Mouse (Mus musculus) adrenal gland, postnatal 14 days (tissue): ENCODE data around the gene Clec4g. TPM values are rescaled to one million over a fixed set of nuclear protein-coding genes. Genes with fewer than 3 reads are reported as not detected.

Source experiments
- DNase-seq: peaks from one replicate; pipeline ENCODE4 v3.0.0; 2021; ENCODE audit warnings: mixed read lengths
- total RNA-seq: library from RNA; stranded (reverse); gene quantifications from 2 replicates; pipeline ENCODE4 v1.2.3, GENCODE M21; 2021

The Clec4g gene
- total RNA-seq, 1 experiment from 2014 or later = 7.4 TPM

- DNase-seq = peak; percentile 4
Measured at GRCm38 (mm10) chr8:3679236-3679635, 41.2 kb downstream of the Clec4g start.

- peak; percentile 4 for DNase-seq
Measured at GRCm38 (mm10) chr8:3678831-3679230, 41.6 kb downstream of the Clec4g start.

DNA sequence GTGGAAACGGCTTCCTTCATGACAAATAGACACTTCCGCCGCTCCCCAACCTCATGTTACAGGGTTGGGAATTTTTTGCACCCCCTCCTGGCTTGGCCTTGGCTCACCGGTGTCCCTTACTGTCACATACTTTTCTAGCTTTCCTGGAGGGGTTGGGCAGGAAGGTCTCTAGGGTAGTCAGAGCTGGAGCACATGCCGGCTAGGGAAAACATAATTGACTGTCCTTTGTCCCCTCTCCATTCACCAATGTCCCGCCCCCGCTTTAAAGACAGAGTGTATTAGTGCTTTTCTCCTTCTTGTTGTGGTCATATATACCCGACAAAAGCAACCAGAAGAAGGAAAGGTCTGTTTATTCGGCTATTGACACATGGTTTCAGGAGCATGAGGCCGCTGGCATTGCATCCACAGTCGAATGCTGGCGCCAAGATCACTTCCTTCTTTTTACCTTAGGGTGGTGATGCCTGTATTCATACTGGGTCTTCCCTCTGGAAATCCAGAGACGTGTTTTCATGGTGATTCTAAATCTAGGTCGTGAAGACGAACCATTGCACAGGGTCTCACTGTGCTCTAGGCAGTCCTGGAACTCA lies 43.4 kb downstream of the Clec4g start:
- peak; percentile 52 for DNase-seq

- peak; percentile 96 for DNase-seq
Measured at GRCm38 (mm10) chr8:3676131-3676992, 44.1 kb downstream of the Clec4g start, which contains the start of gene Trappc5. Trappc5 (plus strand) TSS chr8:3676299.

DNA sequence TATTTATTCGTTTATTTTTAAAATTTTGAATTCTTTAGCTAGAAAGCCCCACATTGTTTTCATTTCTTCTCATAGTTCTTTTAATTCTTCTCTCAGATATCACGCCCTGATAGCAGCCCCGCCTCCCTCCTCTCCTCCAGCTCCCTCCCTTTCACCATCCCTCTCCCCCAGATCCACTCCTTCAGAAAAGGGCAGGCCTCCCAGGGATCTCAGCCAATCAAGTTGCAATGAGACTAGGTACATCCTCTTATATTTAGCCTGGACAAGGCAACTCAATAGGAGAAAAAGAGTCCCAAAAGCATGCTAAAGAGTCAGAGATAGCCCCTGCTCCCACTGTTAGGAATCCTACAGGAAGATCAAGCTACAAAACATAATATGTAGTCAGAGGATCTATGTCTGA lies 45.8 kb downstream of the Clec4g start:
- DNase-seq = no peak

DNA sequence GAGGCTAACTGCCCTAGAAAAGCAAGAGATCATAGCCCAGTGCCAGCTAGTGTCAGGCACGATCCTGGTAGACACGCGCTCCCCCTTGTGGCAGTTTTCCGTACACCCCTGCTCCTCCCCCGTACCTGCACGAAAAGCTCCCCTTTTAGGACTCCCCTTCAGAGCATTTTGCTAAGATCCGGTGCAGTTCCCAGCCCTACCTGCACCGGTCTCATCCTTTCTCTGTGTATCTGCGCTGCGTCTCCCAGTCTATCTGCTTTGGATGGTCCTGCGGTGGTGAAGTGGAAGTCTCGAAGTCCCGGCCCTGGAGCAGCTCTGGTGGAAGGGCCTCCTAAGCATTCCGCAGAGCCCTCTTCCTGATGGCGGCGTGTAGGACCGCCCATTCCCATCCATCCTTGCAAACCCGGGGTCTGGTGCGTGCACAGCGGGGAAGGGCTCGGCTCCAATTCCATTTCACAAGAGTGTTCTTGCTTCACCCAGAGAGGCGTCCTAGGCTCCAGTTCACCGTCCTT lies 48.4 kb downstream of the Clec4g start, which contains the start of gene Fcor:
TSS of gene Fcor (minus strand) at position 383 of the 512 bp plus-strand sequence.
- peak; percentile 91 for DNase-seq

GRCm38 (mm10) chr8:3670388-3670787 lies 50.1 kb downstream of the Clec4g start:
- DNase-seq = no peak

DNA sequence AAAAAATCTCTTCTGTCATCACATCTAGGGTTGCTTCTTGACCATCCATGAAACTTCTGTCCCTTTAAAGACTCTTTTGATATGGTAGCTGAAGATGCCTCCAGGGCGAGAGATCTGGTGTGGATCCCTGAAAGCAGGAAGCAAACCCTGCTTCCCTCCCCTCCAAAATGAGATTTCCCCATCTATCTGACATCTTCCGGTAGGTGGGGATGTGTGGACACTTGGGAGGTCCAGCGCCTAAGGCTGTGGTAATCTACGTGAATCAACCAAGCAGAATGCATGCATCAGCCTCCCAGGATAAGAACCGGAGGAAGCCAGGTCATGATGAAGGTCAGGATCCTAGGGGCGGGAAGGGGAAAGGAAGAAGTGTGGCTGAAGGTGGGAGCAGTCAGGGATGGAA lies 54.9 kb downstream of the Clec4g start, which contains the start of gene Mcemp1:
TSS of gene Mcemp1 (plus strand) at position 248 of the 400 bp plus-strand sequence.
- DNase-seq = no peak

GRCm38 (mm10) chr8:3664405-3664804 lies 56.0 kb downstream of the Clec4g start:
- DNase-seq = no peak

DNA sequence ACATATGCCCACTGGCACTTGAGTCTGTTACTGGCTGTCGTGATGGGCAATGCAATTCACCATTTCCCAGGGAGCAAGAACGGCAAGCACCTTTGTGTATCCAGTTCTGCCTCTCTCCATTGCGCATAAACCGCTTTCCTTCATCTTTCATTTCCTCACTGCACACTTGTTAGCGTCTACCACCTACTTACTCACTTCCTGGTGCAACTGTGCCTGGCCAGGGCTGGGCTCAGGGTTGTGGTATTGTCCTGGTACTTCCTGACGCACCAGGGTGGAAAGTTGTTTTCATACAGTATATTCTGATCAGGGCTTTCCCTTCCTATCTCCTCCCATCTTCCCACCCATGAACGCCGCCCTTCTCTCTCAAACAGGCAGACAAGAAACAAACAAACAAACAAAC lies 59.6 kb downstream of the Clec4g start:
- no peak for DNase-seq

Other genes with a start within 250 kb of the Clec4g start
- not detected in 2 replicates for gene Tex45, start 249.8 kb downstream of the Clec4g start, total RNA-seq
- 19.2 and 24.7 TPM in 2 replicates for gene Zfp358, start 227.5 kb downstream of the Clec4g start, total RNA-seq
- 31.8 and 37.5 TPM in 2 replicates for gene Mcoln1, start 220.2 kb downstream of the Clec4g start, total RNA-seq
- gene Pnpla6, start 205.3 kb downstream of the Clec4g start, total RNA-seq = 29.9 and 41.0 TPM in 2 replicates
- gene C330021F23Rik, start 152.7 kb downstream of the Clec4g start, total RNA-seq = 0.52 TPM in 1 of 2 replicates, not detected in the other
- 8.8 and 10.3 TPM in 2 replicates for gene Camsap3, start 133.4 kb downstream of the Clec4g start, total RNA-seq
- 31.5 and 38.2 TPM in 2 replicates for gene Xab2, start 99.3 kb downstream of the Clec4g start, total RNA-seq
- 121 TPM in 2 replicates for gene Pet100, start 99.1 kb downstream of the Clec4g start, total RNA-seq
- gene Pcp2, start 95.1 kb downstream of the Clec4g start, total RNA-seq = not detected in 2 replicates
- 79.6 and 116 TPM in 2 replicates for gene Stxbp2, start 89.7 kb downstream of the Clec4g start, total RNA-seq
- gene Retn, start 64.9 kb downstream of the Clec4g start, total RNA-seq = 9.5 and 19.9 TPM in 2 replicates
- gene Mcemp1, start 54.9 kb downstream of the Clec4g start, total RNA-seq = 0.37 and 0.75 TPM in 2 replicates
- gene Fcor, start 48.3 kb downstream of the Clec4g start, total RNA-seq = 26.9 and 29.5 TPM in 2 replicates
- 19.6 and 22.0 TPM in 2 replicates for gene Trappc5, start 44.4 kb downstream of the Clec4g start, total RNA-seq
- gene Fcer2a, start 26.5 kb downstream of the Clec4g start, total RNA-seq = 0.63 and 11.8 TPM in 2 replicates
- gene Cd209a, start 28.3 kb upstream of the Clec4g start, total RNA-seq = 0.52 and 0.94 TPM in 2 replicates
- not detected in 2 replicates for gene Cd209e, start 133.7 kb upstream of the Clec4g start, total RNA-seq
- 0.63 and 1.5 TPM in 2 replicates for gene Cd209d, start 157.9 kb upstream of the Clec4g start, total RNA-seq
- gene Cd209b, start 206.2 kb upstream of the Clec4g start, total RNA-seq = 1.7 and 18.9 TPM in 2 replicates
- gene Cd209c, start 234.1 kb upstream of the Clec4g start, total RNA-seq = 0.44 TPM in 1 of 2 replicates, not detected in the other